Mouse (Mus musculus) heart, adult 2 months (tissue): ENCODE measurements at regions not wholly inside any gene's neighbourhood (a gene's known extent, or its start where the extent isn't known, plus 50 kb on each side); places are given as distances from the start of the nearest gene placed in this dataset.

ENCODE experiments used
- DNase-seq, 2 experiments: peaks; one replicate each; pipeline ENCODE4 v3.0.0; 2021
- H3K27ac ChIP-seq: fragments of 200-600 bp; 2 replicates; pipeline ENCODE4 v1.8.1; 2022
- H3K27me3 ChIP-seq: fragments of 200-500 bp; 2 replicates; pipeline ENCODE4 v1.6.1; 2012; ENCODE audit warnings: mild to moderate bottlenecking, low read length, inconsistent platforms, mixed read lengths; ENCODE audit not compliant: control insufficient read depth, insufficient read depth
- H3K36me3 ChIP-seq: fragments of 200-500 bp; 2 replicates; pipeline ENCODE4 v1.6.1; 2012; ENCODE audit warnings: low read length, inconsistent platforms; ENCODE audit not compliant: control insufficient read depth, insufficient read depth
- H3K4me1 ChIP-seq: fragments of 200-500 bp; 2 replicates; pipeline ENCODE4 v1.6.1; 2011; ENCODE audit warnings: low read length; ENCODE audit not compliant: control insufficient read depth, insufficient read depth
- H3K4me3 ChIP-seq: fragments of 200-600 bp; 2 replicates; pipeline ENCODE4 v1.8.1; 2022
- H3K79me2 ChIP-seq: fragments of 200-500 bp; replicated peaks from 2 replicates; pipeline ENCODE4 v1.6.1; 2012; ENCODE audit warnings: mild to moderate bottlenecking, inconsistent platforms, low read length, moderate library complexity, mixed read lengths; ENCODE audit not compliant: control insufficient read depth, insufficient read depth
- H3K9ac ChIP-seq: fragments of 200-500 bp; 2 replicates; pipeline ENCODE4 v1.6.1; 2012; ENCODE audit warnings: low read depth, mild to moderate bottlenecking, control low read depth, inconsistent platforms, low read length, mixed read lengths
- CTCF ChIP-seq: fragments of 200-600 bp; IDR thresholded peaks from 2 replicates; pipeline ENCODE4 v1.8.1; 2022; ENCODE audit warnings: antibody characterized with exemption, mild to moderate bottlenecking, moderate library complexity
- EP300 ChIP-seq: fragments of 200-500 bp; IDR thresholded peaks from 2 replicates; pipeline ENCODE4 v1.6.1; 2011; ENCODE audit warnings: low read depth, low read length, control low read depth; ENCODE audit not compliant: insufficient read depth
- POLR2A ChIP-seq: fragments of 200-500 bp; IDR thresholded peaks from 2 replicates; pipeline ENCODE4 v1.6.1; 2011; ENCODE audit warnings: mild to moderate bottlenecking, low read depth, low read length, control low read depth; ENCODE audit not compliant: insufficient read depth
- WGBS: fragments of 180-500 bp; shearing (Covaris S2); methylation state at CpG from one replicate; pipeline ENCODE4 v1.1.7; 2018; 5-methylcytosine and 5-hydroxymethylcytosine counted together
- intact Hi-C: fragments of 180-260 bp; cut with DNase I; formaldehyde crosslinking; loops from one replicate; pipeline ENCODE4 v1.15.1; 2025

DNA sequence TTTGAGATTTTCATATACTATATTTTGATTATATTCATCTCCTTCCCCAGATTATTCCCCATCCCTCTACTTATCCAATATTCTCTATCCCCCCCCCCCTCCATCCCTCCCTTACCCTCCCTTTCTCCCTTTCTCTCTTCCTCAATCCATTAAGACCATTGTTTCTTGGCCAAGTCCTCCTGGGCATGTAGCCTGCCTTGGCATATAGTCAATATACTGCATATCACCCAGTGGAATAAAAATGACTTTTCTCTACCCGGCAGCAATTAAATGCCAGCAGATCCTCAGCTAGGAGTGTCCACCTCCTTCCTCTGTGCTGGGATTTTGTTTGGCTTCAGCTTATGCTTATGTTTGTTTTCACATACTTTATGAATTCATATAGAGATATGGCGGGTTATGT is 987.3 kb downstream of the Robo2 start:
- no peak overlapping the region for H3K9ac ChIP-seq
- no peaks in the 10 kb centered on the region for H3K27me3 ChIP-seq
- no peaks in the 10 kb centered on the region for H3K36me3 ChIP-seq
- TF ChIP-seq POLR2A (no peak), EP300 (no peak), CTCF (no peak)
- no peaks in the 10 kb centered on the region for H3K4me1 ChIP-seq
- DNase-seq, result no peak
- 53% methylated on average over 2 of the region's 2 CpGs for WGBS
- H3K79me2 ChIP-seq, result no peaks in the 10 kb centered on the region
- intact Hi-C loops, result no loop called here
- no peak overlapping the region for H3K27ac ChIP-seq
- no peak overlapping the region for H3K4me3 ChIP-seq

DNA sequence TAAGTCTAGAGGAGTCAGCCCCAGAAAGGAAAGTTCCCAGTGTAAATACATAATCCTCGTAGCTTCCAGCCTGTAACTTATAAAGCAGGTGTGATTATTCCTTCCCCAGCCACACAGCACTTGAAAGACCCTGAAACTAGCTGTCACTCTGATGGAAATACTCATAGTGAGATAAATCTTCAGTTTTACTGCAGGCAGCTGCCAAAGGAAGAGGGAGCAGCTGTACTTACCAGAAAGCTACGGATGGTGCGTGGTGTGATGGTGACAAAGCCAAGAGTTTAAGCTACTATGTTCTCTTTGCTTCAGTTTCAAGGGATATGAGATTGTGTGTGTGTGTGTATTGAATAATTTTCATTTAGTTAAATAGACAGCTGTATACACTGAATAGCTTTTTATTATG is 1007.1 kb downstream of the Robo2 start:
- intact Hi-C loops, result no loop called here
- no peak for TF ChIP-seq EP300
- TF ChIP-seq CTCF, result no peak
- no peak for TF ChIP-seq POLR2A
- 56% methylated on average over 3 of the region's 3 CpGs for WGBS
- Histone ChIP-seq H3K4me1 (no peaks in the 10 kb centered on the region), H3K27ac (no peak overlapping the region), H3K9ac (no peak overlapping the region), H3K4me3 (no peak overlapping the region), H3K27me3 (no peaks in the 10 kb centered on the region), H3K79me2 (no peaks in the 10 kb centered on the region), H3K36me3 (no peaks in the 10 kb centered on the region)
- no peak for DNase-seq

DNA sequence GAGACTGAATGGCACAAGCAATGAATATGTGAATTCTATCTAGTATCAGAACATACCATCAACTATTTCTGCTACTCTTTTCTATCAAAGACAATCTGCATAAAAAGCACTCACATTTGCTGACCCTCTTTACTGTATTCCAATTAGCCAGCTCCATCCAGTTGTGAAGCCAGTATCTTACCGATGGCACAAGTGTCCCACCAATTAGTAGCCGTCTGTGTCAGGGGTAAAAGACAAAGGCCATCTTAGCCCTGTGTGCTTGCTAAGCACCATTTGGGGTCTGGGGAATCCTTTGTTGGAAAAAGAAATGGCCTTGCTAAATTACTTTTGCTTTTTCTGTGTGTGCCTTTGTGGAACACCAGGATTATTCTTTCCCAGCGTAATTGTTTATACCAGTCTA is 1007.5 kb downstream of the Robo2 start:
- 85% methylated on average over 3 of the region's 3 CpGs for whole genome bisulfite sequencing

DNA sequence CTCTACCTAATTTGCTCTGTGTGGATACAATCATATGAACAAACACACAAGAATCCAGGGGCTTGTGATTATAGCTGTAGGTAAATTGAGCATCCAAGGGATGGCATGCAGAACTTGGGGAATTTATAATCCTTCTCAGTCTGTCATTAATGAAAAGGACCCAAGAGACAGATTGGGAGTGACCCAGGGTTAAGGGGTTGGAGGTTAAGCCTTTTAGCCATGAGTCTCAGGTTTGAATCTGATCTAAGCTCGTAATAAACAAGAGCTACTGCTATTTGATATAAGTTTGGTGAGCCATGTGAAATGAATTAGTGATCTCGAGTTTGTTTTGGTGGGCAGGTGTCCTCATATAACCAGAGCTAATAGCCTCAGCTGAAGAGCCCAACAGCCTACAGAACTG is 1032.6 kb downstream of the Robo2 start:
- TF ChIP-seq CTCF (no peak), POLR2A (no peak), EP300 (no peak)
- no peaks in the 10 kb centered on the region for H3K27me3 ChIP-seq
- H3K27ac ChIP-seq, result no peak overlapping the region
- no peaks in the 10 kb centered on the region for H3K79me2 ChIP-seq
- no peak overlapping the region for H3K9ac ChIP-seq
- H3K4me1 ChIP-seq, result no peaks in the 10 kb centered on the region
- no peak for DNase-seq
- no peaks in the 10 kb centered on the region for H3K36me3 ChIP-seq
- WGBS, result 73% methylated on average over 2 of the region's 2 CpGs
- intact Hi-C loops, result no loop called here
- H3K4me3 ChIP-seq, result no peak overlapping the region

More for the DNA sequence above, 1007.5 kb downstream of the Robo2 start:
- Histone ChIP-seq H3K27me3 (no peaks in the 10 kb centered on the region), H3K9ac (no peak overlapping the region), H3K4me1 (no peaks in the 10 kb centered on the region), H3K79me2 (no peaks in the 10 kb centered on the region), H3K4me3 (no peak overlapping the region), H3K36me3 (no peaks in the 10 kb centered on the region), H3K27ac (no peak overlapping the region)
- DNase-seq, result no peak
- intact Hi-C loops, result no loop called here
- TF ChIP-seq POLR2A, result no peak
- no peak for TF ChIP-seq EP300
- TF ChIP-seq CTCF, result no peak

DNA sequence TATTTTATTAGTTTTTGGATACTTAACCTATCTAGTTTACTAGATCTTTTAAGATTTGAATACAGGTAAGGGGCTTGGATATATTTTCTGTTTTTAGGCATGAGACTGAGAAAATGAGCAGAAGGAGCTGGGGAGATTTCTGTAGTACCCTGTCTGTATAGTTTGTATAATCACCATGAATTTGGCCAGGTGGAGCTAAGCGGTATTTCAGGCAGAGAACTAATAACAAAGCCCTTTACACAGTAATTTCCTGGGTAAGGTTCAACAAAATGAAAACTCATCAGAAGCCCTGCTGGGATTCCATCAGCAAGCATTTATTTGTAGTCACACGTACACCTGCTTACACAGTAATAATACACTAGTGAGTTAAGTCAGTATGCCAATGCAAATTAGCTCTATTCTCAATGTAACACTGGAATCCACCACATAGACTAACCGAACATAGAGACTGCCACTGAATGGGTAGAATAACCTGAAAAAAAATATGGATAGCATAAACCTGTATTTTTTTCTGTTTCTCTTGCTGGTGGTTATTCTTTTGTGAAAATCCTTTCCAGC is 1036.9 kb downstream of the Robo2 start:
- Histone ChIP-seq H3K27ac (no peak overlapping the region), H3K36me3 (no peaks in the 10 kb centered on the region), H3K4me1 (no peaks in the 10 kb centered on the region), H3K27me3 (no peaks in the 10 kb centered on the region), H3K79me2 (no peaks in the 10 kb centered on the region), H3K9ac (no peak overlapping the region), H3K4me3 (no peak overlapping the region)
- DNase-seq, result no peak
- TF ChIP-seq CTCF, result no peak
- TF ChIP-seq EP300, result no peak
- TF ChIP-seq POLR2A, result no peak
- WGBS, result 83% methylated on average over 3 of the region's 3 CpGs
- intact Hi-C loops, result no loop called here

DNA sequence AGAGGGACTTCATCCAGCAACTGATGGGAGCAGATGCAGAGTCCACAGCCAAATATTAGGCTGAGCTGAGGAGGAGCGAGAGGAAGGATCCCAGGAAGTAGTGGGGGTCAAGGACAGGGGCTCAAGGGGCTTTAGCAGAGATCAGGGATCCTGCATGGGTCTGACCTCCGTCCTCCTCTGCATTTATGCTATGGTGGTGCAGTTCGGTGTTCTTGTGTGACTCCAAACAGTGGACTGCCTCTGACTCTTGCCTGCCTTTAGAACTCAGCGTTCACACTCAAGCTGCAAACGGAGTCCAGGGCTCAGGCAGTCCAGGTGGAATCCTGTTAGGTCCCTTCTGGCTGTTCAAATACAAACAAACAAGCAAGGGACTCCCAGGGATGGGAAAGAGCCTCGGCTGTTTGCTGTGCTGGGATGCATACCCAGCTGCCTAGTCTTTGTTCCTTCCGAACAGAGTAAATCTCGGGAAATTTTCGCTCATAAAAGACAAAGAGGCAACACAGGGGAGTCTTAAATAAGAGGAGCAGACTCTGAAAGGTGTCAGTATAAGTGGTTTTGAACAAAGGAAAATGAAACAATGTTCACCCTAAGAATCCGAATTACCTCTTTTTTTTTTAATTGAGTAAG is 1042.9 kb downstream of the Robo2 start:
- Histone ChIP-seq H3K4me1 (no peaks in the 10 kb centered on the region), H3K36me3 (no peaks in the 10 kb centered on the region), H3K4me3 (no peak overlapping the region), H3K9ac (no peak overlapping the region), H3K27me3 (no peaks in the 10 kb centered on the region), H3K27ac (no peak overlapping the region), H3K79me2 (no peaks in the 10 kb centered on the region)
- 78% methylated on average over 10 of the region's 10 CpGs for WGBS
- TF ChIP-seq CTCF, result no peak
- no peak for TF ChIP-seq EP300
- TF ChIP-seq POLR2A, result no peak
- no peak for DNase-seq
- intact Hi-C loops, result no loop called here
